Mouse (Mus musculus): ENCODE data around the gene Plekhm3. TPM values are rescaled to one million over a fixed set of nuclear protein-coding genes. Genes with fewer than 3 reads are reported as not detected.
A peak's percentile ranks its signal among the peaks of the same experiment; 100 is the strongest.

The Plekhm3 gene
- total and polyA plus RNA-seq, 2 experiments from 2014 or later: 5.3 to 13.2 TPM

GRCm38 (mm10) chr1:64930124-64930523 lies 26.5 kb downstream of the Plekhm3 start:
- H3K27me3 ChIP-seq (ENCODE audit: insufficient read depth, low read length): no peaks in the 10 kb centered on the region
- no peaks in the 10 kb centered on the region for H3K36me3 ChIP-seq (ENCODE audit: insufficient read depth)
- no peaks in the 10 kb centered on the region for H3K4me1 ChIP-seq (ENCODE audit: insufficient read depth)
- 63% methylated on average over 6 of the region's 6 CpGs for WGBS
- DNase-seq (no peak), ATAC-seq (no peak)
- H3K9ac ChIP-seq: no peak overlapping the region
- no peaks in the 10 kb centered on the region for H3K9me3 ChIP-seq (ENCODE audit: low read length)
- no peak overlapping the region for H3K4me2 ChIP-seq (ENCODE audit: low read depth)
- no peak overlapping the region for H3K4me3 ChIP-seq (ENCODE audit: low read depth, low read length)
- TF ChIP-seq CTCF (IDR thresholded peaks at IDR 0.05; ENCODE audit: low read depth): no peak
- no peak overlapping the region for H3K27ac ChIP-seq (ENCODE audit: low read depth, low read length)

- Histone ChIP-seq H3K4me2 (ENCODE audit: low read depth) (no peak overlapping the region), H3K36me3 (ENCODE audit: insufficient read depth) (no peaks in the 10 kb centered on the region), H3K9ac (no peak overlapping the region), H3K27ac (ENCODE audit: low read depth, low read length) (no peak overlapping the region), H3K4me3 (ENCODE audit: low read depth, low read length) (no peak overlapping the region), H3K9me3 (ENCODE audit: low read length) (no peaks in the 10 kb centered on the region), H3K4me1 (ENCODE audit: insufficient read depth) (no peaks in the 10 kb centered on the region), H3K27me3 (ENCODE audit: insufficient read depth, low read length) (no peaks in the 10 kb centered on the region)
- no peak for TF ChIP-seq CTCF (IDR thresholded peaks at IDR 0.05; ENCODE audit: low read depth)
- no peak for ATAC-seq
- no peak for DNase-seq
- 81% methylated on average over 4 of the region's 4 CpGs for WGBS
Measured at GRCm38 (mm10) chr1:64929673-64930072, 27.0 kb downstream of the Plekhm3 start.

GRCm38 (mm10) chr1:64928542-64928941 lies 28.1 kb downstream of the Plekhm3 start:
- Histone ChIP-seq H3K4me2 (ENCODE audit: low read depth) (no peak overlapping the region), H3K4me1 (ENCODE audit: insufficient read depth) (no peaks in the 10 kb centered on the region), H3K9ac (no peak overlapping the region), H3K27me3 (ENCODE audit: insufficient read depth, low read length) (no peaks in the 10 kb centered on the region), H3K36me3 (ENCODE audit: insufficient read depth) (no peaks in the 10 kb centered on the region), H3K9me3 (ENCODE audit: low read length) (no peaks in the 10 kb centered on the region), H3K4me3 (ENCODE audit: low read depth, low read length) (no peak overlapping the region), H3K27ac (ENCODE audit: low read depth, low read length) (no peak overlapping the region)
- WGBS: 86% methylated on average over 3 of the region's 3 CpGs
- no peak for ATAC-seq
- TF ChIP-seq CTCF (IDR thresholded peaks at IDR 0.05; ENCODE audit: low read depth): no peak
- no peak for DNase-seq

GRCm38 (mm10) chr1:64927437-64928274 lies 29.0 kb downstream of the Plekhm3 start:
- Histone ChIP-seq H3K4me1 (ENCODE audit: insufficient read depth) (no peaks in the 10 kb centered on the region), H3K36me3 (ENCODE audit: insufficient read depth) (no peaks in the 10 kb centered on the region), H3K4me2 (ENCODE audit: low read depth) (no peak overlapping the region), H3K4me3 (ENCODE audit: low read depth, low read length) (no peak overlapping the region), H3K27ac (ENCODE audit: low read depth, low read length) (no peak overlapping the region), H3K27me3 (ENCODE audit: insufficient read depth, low read length) (no peaks in the 10 kb centered on the region), H3K9me3 (ENCODE audit: low read length) (no peaks in the 10 kb centered on the region), H3K9ac (no peak overlapping the region)
- no peak for TF ChIP-seq CTCF (IDR thresholded peaks at IDR 0.05; ENCODE audit: low read depth)
- ATAC-seq: no peak
- 87% methylated on average over 15 of the region's 15 CpGs for WGBS
- DNase-seq: no peak

- Histone ChIP-seq H3K4me1 (ENCODE audit: insufficient read depth) (no peaks in the 10 kb centered on the region), H3K4me3 (ENCODE audit: low read depth, low read length) (no peak overlapping the region), H3K36me3 (ENCODE audit: insufficient read depth) (peaks cover 6% of the 10 kb centered on the region), H3K9me3 (ENCODE audit: low read length) (no peaks in the 10 kb centered on the region), H3K4me2 (ENCODE audit: low read depth) (no peak overlapping the region), H3K27ac (ENCODE audit: low read depth, low read length) (no peak overlapping the region), H3K27me3 (ENCODE audit: insufficient read depth, low read length) (no peaks in the 10 kb centered on the region; the same call in 1 of the 2 replicates), H3K9ac (no peak overlapping the region)
- ATAC-seq (no peak), DNase-seq (no peak)
- WGBS: 97% methylated on average over 3 of the region's 3 CpGs
- TF ChIP-seq CTCF (IDR thresholded peaks at IDR 0.05; ENCODE audit: low read depth): no peak
Measured at GRCm38 (mm10) chr1:64925594-64925993, 31.0 kb downstream of the Plekhm3 start.

GRCm38 (mm10) chr1:64924283-64924682 lies 32.3 kb downstream of the Plekhm3 start:
- no peak overlapping the region for H3K9ac ChIP-seq
- TF ChIP-seq CTCF (IDR thresholded peaks at IDR 0.05; ENCODE audit: low read depth): no peak
- H3K27ac ChIP-seq (ENCODE audit: low read depth, low read length): no peak overlapping the region
- no peaks in the 10 kb centered on the region for H3K9me3 ChIP-seq (ENCODE audit: low read length)
- no peaks in the 10 kb centered on the region; the same call in 1 of the 2 replicates for H3K27me3 ChIP-seq (ENCODE audit: insufficient read depth, low read length)
- ATAC-seq: peak; percentile 58
- no peaks in the 10 kb centered on the region for H3K4me1 ChIP-seq (ENCODE audit: insufficient read depth)
- 50% methylated on average over 12 of the region's 12 CpGs for whole genome bisulfite sequencing
- DNase-seq: no peak
- H3K4me3 ChIP-seq (ENCODE audit: low read depth, low read length): no peak overlapping the region
- peaks cover 6% of the 10 kb centered on the region for H3K36me3 ChIP-seq (ENCODE audit: insufficient read depth)
- H3K4me2 ChIP-seq (ENCODE audit: low read depth): no peak overlapping the region

- H3K9me3 ChIP-seq (ENCODE audit: low read length): no peaks in the 10 kb centered on the region
- H3K4me3 ChIP-seq (ENCODE audit: low read depth, low read length): no peak overlapping the region
- H3K4me2 ChIP-seq (ENCODE audit: low read depth): no peak overlapping the region
- no peak overlapping the region for H3K27ac ChIP-seq (ENCODE audit: low read depth, low read length)
- H3K4me1 ChIP-seq (ENCODE audit: insufficient read depth): no peaks in the 10 kb centered on the region
- WGBS: 32% methylated on average over 14 of the region's 14 CpGs
- peak; percentile 66 for TF ChIP-seq CTCF (IDR thresholded peaks at IDR 0.05; ENCODE audit: low read depth)
- H3K9ac ChIP-seq: no peak overlapping the region
- peak; percentile 73 for DNase-seq
- peaks cover 6% of the 10 kb centered on the region for H3K36me3 ChIP-seq (ENCODE audit: insufficient read depth)
- no peaks in the 10 kb centered on the region; the same call in 1 of the 2 replicates for H3K27me3 ChIP-seq (ENCODE audit: insufficient read depth, low read length)
- ATAC-seq: peak; percentile 81
Measured at GRCm38 (mm10) chr1:64918810-64919528, 37.7 kb downstream of the Plekhm3 start.
